8 mouse cellular contexts compared by ENCODE assay signal in the genomic region with DNA sequence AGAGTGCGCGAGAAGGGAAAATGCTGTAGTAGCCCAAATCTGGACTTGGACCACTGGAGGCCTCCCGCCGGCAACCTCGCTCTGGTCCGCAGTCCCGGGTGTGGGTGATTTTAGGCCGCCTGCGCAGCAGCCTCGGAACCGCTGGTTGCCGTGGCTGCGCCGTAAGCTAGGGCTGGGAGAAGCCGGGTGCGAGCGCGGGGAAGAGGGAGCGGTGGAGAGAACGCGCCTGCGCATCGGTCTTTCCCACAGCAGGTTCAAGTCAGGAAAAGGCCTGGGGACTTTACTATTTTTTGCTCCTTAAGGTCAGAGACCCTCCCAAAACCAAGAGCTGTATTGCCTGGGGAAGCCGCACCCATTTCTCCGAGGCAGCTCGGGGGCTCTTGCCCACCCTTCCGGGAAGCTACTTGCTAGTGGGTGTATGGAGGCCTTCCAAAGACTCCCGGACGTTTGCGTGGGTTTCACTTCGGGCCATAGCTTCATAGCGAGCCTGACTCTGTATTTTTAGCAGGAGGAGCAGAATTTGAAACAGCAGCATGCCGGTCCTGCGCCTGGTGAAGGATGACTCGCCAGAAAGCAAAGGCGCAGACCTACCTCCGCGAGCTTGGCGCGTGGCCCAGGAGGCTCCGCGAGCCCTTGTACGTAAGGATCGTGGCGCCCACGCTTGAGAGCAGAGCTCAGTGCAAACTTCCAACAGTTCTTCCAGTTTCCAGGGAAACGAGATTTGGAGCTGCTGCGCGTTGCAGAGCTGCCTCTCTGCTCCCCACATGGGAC. TPM values are rescaled to one million over a fixed set of nuclear protein-coding genes. Genes with fewer than 3 reads are reported as not detected.
DNase-seq lines count a peak whose midpoint lies in the region; ATAC-seq lines count a peak whose summit lies in the region.

No protein-coding gene starts in this region.

- intact Hi-C loops in left cerebral cortex, postnatal 25 days (cut with DNase I): loop anchor here (1.0 to 5.0 kb wide), 6 partner anchors 10 to 304 kb away; a partner anchor contains a TSS

- ATAC-seq in intestine, embryonic 16.5 days: 0 out of 2 replicates have a peak, but pooled peaks have one; percentile 24
- peak; percentile 43 for ATAC-seq in megakaryocyte progenitor cell, adult 5-6 weeks (replicated peaks; ENCODE audit: poor library complexity)

- under 1% methylated on average over 48 of the region's 49 CpGs for WGBS in intestine, embryonic 16.5 days

- H3K9me3 ChIP-seq in intestine, embryonic 16.5 days (ENCODE audit: control insufficient read depth, low read length): no peaks in the 10 kb centered on the region

- no peak overlapping the region for H3K27ac ChIP-seq in intestine, embryonic 16.5 days (ENCODE audit: low read length)

- H3K4me1 ChIP-seq in intestine, embryonic 16.5 days (ENCODE audit: control insufficient read depth, insufficient read depth, low read length): peaks cover 26% of the 10 kb centered on the region

- peak overlapping the region; percentile 50 for H3K4me3 ChIP-seq in intestine, embryonic 16.5 days (ENCODE audit: low read length)

- H3K9ac ChIP-seq in intestine, embryonic 16.5 days (ENCODE audit: low read depth, low read length): no peak overlapping the region; the same call in 1 of the 2 replicates

- no peaks in the 10 kb centered on the region for H3K36me3 ChIP-seq in intestine, embryonic 16.5 days (ENCODE audit: control insufficient read depth, insufficient read depth, low read length)

- DNase-seq in adrenal gland, adult (ENCODE audit: inconsistent age in 2 of 2, low spot score in 1 of 2): peak; percentile 59 to 83
- no peak for DNase-seq in adrenal gland, postnatal 4 days (ENCODE audit: low spot score in 2 of 2)
- peak; percentile 77 to 83 for DNase-seq in cerebellum, postnatal 25 days
- DNase-seq in gastrocnemius, postnatal 10 days: peak; percentile 35
- DNase-seq in left cerebral cortex, postnatal 25 days (ENCODE audit: low spot score in 2 of 2): peak; percentile 89 to 98
- peak; percentile 72 for DNase-seq in right cerebral cortex, postnatal 4 days

- peak overlapping the region; percentile 78 for H3K4me2 ChIP-seq in intestine, embryonic 16.5 days (ENCODE audit: low read depth, low read length)

- peaks cover 71% of the 10 kb centered on the region for H3K27me3 ChIP-seq in intestine, embryonic 16.5 days (replicated peaks; ENCODE audit: control insufficient read depth, insufficient read depth, low read length)

RNA-seq across cellular contexts. Expression of a gene that starts 1.3 kb away (rescaled TPM):
- under 1 TPM; 0.53 to 0.76 TPM for total RNA-seq in adrenal gland, postnatal 4 days (2021)
- total RNA-seq in gastrocnemius, postnatal 10 days (2021): under 1 TPM; 0.36 to 0.42 TPM
- polyA plus RNA-seq in intestine, embryonic 16.5 days (2015; fragmentation: Nextera tagmentation; extraction: Ambion mirVana): 0.07 TPM in 1 of 2 replicates, not detected in the other
- total RNA-seq in left cerebral cortex, postnatal 25 days (2021): 10 to 100 TPM; 69.2 to 70.0 TPM
- total RNA-seq in megakaryocyte progenitor cell, adult 5-6 weeks (2015): not detected in 2 replicates
- total RNA-seq in megakaryocyte progenitor cell, adult 5-6 weeks (2017): not detected in 2 replicates

RNA-seq across cellular contexts. Expression of a gene that starts 19.2 kb away (rescaled TPM):
- total RNA-seq in adrenal gland, postnatal 4 days (2021): not detected
- not detected for total RNA-seq in gastrocnemius, postnatal 10 days (2021)
- polyA plus RNA-seq in intestine, embryonic 16.5 days (2015; fragmentation: Nextera tagmentation; extraction: Ambion mirVana): 0.43 and 0.47 TPM in 2 replicates
- total RNA-seq in left cerebral cortex, postnatal 25 days (2021): under 1 TPM; 0.16 to 0.27 TPM
- not detected in 2 replicates for total RNA-seq in megakaryocyte progenitor cell, adult 5-6 weeks (2015)
- not detected in 2 replicates for total RNA-seq in megakaryocyte progenitor cell, adult 5-6 weeks (2017)

RNA-seq across cellular contexts. Expression of a gene that starts 56.6 kb away (rescaled TPM):
- total RNA-seq in adrenal gland, postnatal 4 days (2021): 1 to 10 TPM; 9.2 to 9.8 TPM
- 1 to 10 TPM; 3.2 to 4.5 TPM for total RNA-seq in gastrocnemius, postnatal 10 days (2021)
- 7.9 and 8.3 TPM in 2 replicates for polyA plus RNA-seq in intestine, embryonic 16.5 days (2015; fragmentation: Nextera tagmentation; extraction: Ambion mirVana)
- total RNA-seq in left cerebral cortex, postnatal 25 days (2021): 10 to 100 TPM; 12.5 TPM
- total RNA-seq in megakaryocyte progenitor cell, adult 5-6 weeks (2015): 4.2 and 4.8 TPM in 2 replicates
- 6.6 and 8.4 TPM in 2 replicates for total RNA-seq in megakaryocyte progenitor cell, adult 5-6 weeks (2017)

Comparison
In these comparisons a context has a peak if more than half of its experiments do, and no peak if none do; other contexts are left out.
1. DNase-seq: peak in adrenal gland, adult (2 of 2), cerebellum, postnatal 25 days (2 of 2), gastrocnemius, postnatal 10 days (single experiment), left cerebral cortex, postnatal 25 days (2 of 2) and right cerebral cortex, postnatal 4 days (single experiment); none in adrenal gland, postnatal 4 days (0 of 2).
2. RNA of a gene that starts 1.3 kb away (total RNA-seq): 69.2 to 70.0 TPM in left cerebral cortex, postnatal 25 days; 0.53 to 0.76 TPM in adrenal gland, postnatal 4 days, 0.36 to 0.42 TPM in gastrocnemius, postnatal 10 days and not detected in megakaryocyte progenitor cell, adult 5-6 weeks; every median in the first group is over 10 times any median in the second.